Mouse (Mus musculus): Measurements from ENCODE around the gene Vopp1. TPM values are rescaled to one million over a fixed set of nuclear protein-coding genes. Genes with fewer than 3 reads are reported as not detected.
"Not testable (repeated sequence)": the region's sequence is repeated elsewhere in the genome, so short reads cannot be mapped to it uniquely, and the experiment has no call there.

Vopp1 gene
- polyA plus RNA-seq, 1 experiment from 2014 or later: 170 TPM

- Histone ChIP-seq H3K9ac (replicated peaks) (no peak overlapping the region), H3K9me3 (peaks cover 9% of the 10 kb centered on the region), H3K27ac (no peak overlapping the region), H3K4me3 (replicated peaks) (no peak overlapping the region), H3K4me1 (replicated peaks) (no peaks in the 10 kb centered on the region; the same call in 1 of the 2 replicates), H3K36me3 (peaks cover 17% of the 10 kb centered on the region), H3K4me2 (replicated peaks) (no peak overlapping the region), H3K27me3 (no peaks in the 10 kb centered on the region)
- no peak for ATAC-seq
- 88% methylated on average over 5 of the region's 5 CpGs for WGBS
Measured at GRCm38 (mm10) chr6:57805218-57806069, 19.5 kb downstream of the Vopp1 start.

- H3K4me2 ChIP-seq (replicated peaks): no peak overlapping the region
- no peaks in the 10 kb centered on the region; the same call in 1 of the 2 replicates for H3K4me1 ChIP-seq (replicated peaks)
- no peak overlapping the region for H3K9ac ChIP-seq (replicated peaks)
- H3K4me3 ChIP-seq (replicated peaks): no peak overlapping the region
- no peaks in the 10 kb centered on the region for H3K27me3 ChIP-seq
- no peak overlapping the region for H3K27ac ChIP-seq
- no peak for ATAC-seq
- no peaks in the 10 kb centered on the region for H3K9me3 ChIP-seq
- 86% methylated on average over 2 of the region's 2 CpGs for WGBS
- 0 out of 2 replicates have a peak, but pooled peaks cover 10% of the 10 kb centered on the region for H3K36me3 ChIP-seq
Measured at GRCm38 (mm10) chr6:57803130-57803529, 21.8 kb downstream of the Vopp1 start.

GRCm38 (mm10) chr6:57798986-57799385 lies 26.0 kb downstream of the Vopp1 start:
- WGBS: 91% methylated on average over 1 of the region's 1 CpGs
- no peaks in the 10 kb centered on the region for H3K36me3 ChIP-seq
- no peaks in the 10 kb centered on the region for H3K27me3 ChIP-seq
- no peak overlapping the region for H3K4me2 ChIP-seq (replicated peaks)
- no peak overlapping the region for H3K9ac ChIP-seq (replicated peaks)
- no peak for ATAC-seq
- no peaks in the 10 kb centered on the region for H3K4me1 ChIP-seq (replicated peaks)
- no peaks in the 10 kb centered on the region for H3K9me3 ChIP-seq
- H3K4me3 ChIP-seq (replicated peaks): no peak overlapping the region
- H3K27ac ChIP-seq: no peak overlapping the region

- ATAC-seq: no peak
- H3K36me3 ChIP-seq: no peaks in the 10 kb centered on the region
- WGBS: 94% methylated on average over 3 of the region's 3 CpGs
Measured at GRCm38 (mm10) chr6:57796853-57797423, 28.0 kb downstream of the Vopp1 start.

GRCm38 (mm10) chr6:57795835-57796234 lies 29.1 kb downstream of the Vopp1 start:
- Histone ChIP-seq H3K4me3 (replicated peaks) (no peak overlapping the region), H3K27me3 (no peaks in the 10 kb centered on the region), H3K9ac (replicated peaks) (no peak overlapping the region), H3K27ac (no peak overlapping the region), H3K4me2 (replicated peaks) (no peak overlapping the region), H3K9me3 (no peaks in the 10 kb centered on the region), H3K36me3 (no peaks in the 10 kb centered on the region), H3K4me1 (replicated peaks) (no peaks in the 10 kb centered on the region)
- WGBS: 54% methylated on average over 3 of the region's 3 CpGs
- ATAC-seq: no peak; the same call in 1 of the 2 replicates

More at GRCm38 (mm10) chr6:57796853-57797423, 28.0 kb downstream of the Vopp1 start:
- H3K4me3 ChIP-seq (replicated peaks): no peak overlapping the region
- no peak overlapping the region for H3K27ac ChIP-seq
- no peaks in the 10 kb centered on the region for H3K9me3 ChIP-seq
- H3K27me3 ChIP-seq: no peaks in the 10 kb centered on the region
- H3K4me1 ChIP-seq (replicated peaks): no peaks in the 10 kb centered on the region
- H3K4me2 ChIP-seq (replicated peaks): no peak overlapping the region
- H3K9ac ChIP-seq (replicated peaks): no peak overlapping the region

- H3K9ac ChIP-seq (replicated peaks); H3K9me3 ChIP-seq; H3K4me2 ChIP-seq (replicated peaks); H3K27me3 ChIP-seq; H3K4me3 ChIP-seq (replicated peaks); H3K27ac ChIP-seq; ATAC-seq; H3K4me1 ChIP-seq (replicated peaks); H3K36me3 ChIP-seq: not testable (repeated sequence)
- 83% methylated on average over 9 of the region's 9 CpGs for WGBS
Measured at GRCm38 (mm10) chr6:57792821-57793220, 32.1 kb downstream of the Vopp1 start.

GRCm38 (mm10) chr6:57790542-57790941 lies 34.4 kb downstream of the Vopp1 start:
- no peak for ATAC-seq
- Histone ChIP-seq H3K27me3 (no peaks in the 10 kb centered on the region), H3K36me3 (peaks cover 8% of the 10 kb centered on the region), H3K4me2 (replicated peaks) (no peak overlapping the region), H3K4me1 (replicated peaks) (no peaks in the 10 kb centered on the region), H3K27ac (no peak overlapping the region), H3K9ac (replicated peaks) (no peak overlapping the region), H3K4me3 (replicated peaks) (no peak overlapping the region), H3K9me3 (no peaks in the 10 kb centered on the region)
- 87% methylated on average over 4 of the region's 4 CpGs for WGBS

- Histone ChIP-seq H3K27ac (no peak overlapping the region), H3K9ac (replicated peaks) (no peak overlapping the region), H3K4me3 (replicated peaks) (no peak overlapping the region), H3K9me3 (no peaks in the 10 kb centered on the region), H3K4me2 (replicated peaks) (no peak overlapping the region), H3K36me3 (peaks cover 8% of the 10 kb centered on the region), H3K27me3 (no peaks in the 10 kb centered on the region), H3K4me1 (replicated peaks) (no peaks in the 10 kb centered on the region)
- WGBS: 95% methylated on average over 6 of the region's 6 CpGs
- ATAC-seq: no peak
Measured at GRCm38 (mm10) chr6:57787376-57787775, 37.6 kb downstream of the Vopp1 start.

GRCm38 (mm10) chr6:57784251-57784650 lies 40.7 kb downstream of the Vopp1 start:
- H3K4me3 ChIP-seq (replicated peaks): no peak overlapping the region
- no peak overlapping the region for H3K27ac ChIP-seq
- H3K4me2 ChIP-seq (replicated peaks): no peak overlapping the region
- no peak for ATAC-seq
- H3K27me3 ChIP-seq: no peaks in the 10 kb centered on the region
- peaks cover 6% of the 10 kb centered on the region for H3K36me3 ChIP-seq
- no peaks in the 10 kb centered on the region for H3K9me3 ChIP-seq
- 100% methylated on average over 1 of the region's 1 CpGs for WGBS
- no peaks in the 10 kb centered on the region for H3K4me1 ChIP-seq (replicated peaks)
- H3K9ac ChIP-seq (replicated peaks): no peak overlapping the region

GRCm38 (mm10) chr6:57782658-57783057 lies 42.3 kb downstream of the Vopp1 start:
- WGBS: 96% methylated on average over 1 of the region's 1 CpGs
- Histone ChIP-seq H3K4me1 (replicated peaks) (no peaks in the 10 kb centered on the region), H3K4me2 (replicated peaks) (no peak overlapping the region), H3K9ac (replicated peaks) (no peak overlapping the region), H3K36me3 (no peaks in the 10 kb centered on the region), H3K27ac (no peak overlapping the region), H3K4me3 (replicated peaks) (no peak overlapping the region), H3K9me3 (no peaks in the 10 kb centered on the region), H3K27me3 (no peaks in the 10 kb centered on the region)
- no peak for ATAC-seq

GRCm38 (mm10) chr6:57780359-57780758 lies 44.6 kb downstream of the Vopp1 start:
- no peak overlapping the region for H3K9ac ChIP-seq (replicated peaks)
- no peaks in the 10 kb centered on the region for H3K4me1 ChIP-seq (replicated peaks)
- H3K4me2 ChIP-seq (replicated peaks): no peak overlapping the region
- 97% methylated on average over 3 of the region's 3 CpGs for WGBS
- H3K36me3 ChIP-seq: 0 out of 2 replicates have a peak, but pooled peaks cover 8% of the 10 kb centered on the region
- no peak for ATAC-seq
- no peaks in the 10 kb centered on the region for H3K27me3 ChIP-seq
- no peak overlapping the region for H3K27ac ChIP-seq
- no peak overlapping the region for H3K4me3 ChIP-seq (replicated peaks)
- H3K9me3 ChIP-seq: no peaks in the 10 kb centered on the region

GRCm38 (mm10) chr6:57773792-57774191 lies 51.2 kb downstream of the Vopp1 start:
- 93% methylated on average over 1 of the region's 1 CpGs for WGBS
- Histone ChIP-seq H3K27me3 (no peaks in the 10 kb centered on the region), H3K27ac (no peak overlapping the region), H3K9me3 (no peaks in the 10 kb centered on the region), H3K4me2 (replicated peaks) (no peak overlapping the region), H3K4me3 (replicated peaks) (no peak overlapping the region), H3K36me3 (peaks cover 38% of the 10 kb centered on the region), H3K4me1 (replicated peaks) (no peaks in the 10 kb centered on the region), H3K9ac (replicated peaks) (no peak overlapping the region)
- ATAC-seq: no peak
